Mouse (Mus musculus) heart, postnatal 36 days (tissue): ENCODE results near the gene Kirrel3. TPM values are rescaled to one million over a fixed set of nuclear protein-coding genes. Genes with fewer than 3 reads are reported as not detected.

Experiments used
- DNase-seq, 2 experiments: peaks; one replicate each; pipeline ENCODE4 v3.0.0; 2021 to 2022
- intact Hi-C: fragments of 180-260 bp; cut with DNase I; formaldehyde crosslinking; loops from one replicate; pipeline ENCODE4 v1.15.1; 2025
- total RNA-seq, 2 experiments: library from RNA; stranded (reverse); gene quantifications; 2 replicates each; pipeline ENCODE4 v1.2.3; 2021

The Kirrel3 gene
- total RNA-seq, 2 experiments from 2014 or later = 0.53 to 0.60 TPM

DNA sequence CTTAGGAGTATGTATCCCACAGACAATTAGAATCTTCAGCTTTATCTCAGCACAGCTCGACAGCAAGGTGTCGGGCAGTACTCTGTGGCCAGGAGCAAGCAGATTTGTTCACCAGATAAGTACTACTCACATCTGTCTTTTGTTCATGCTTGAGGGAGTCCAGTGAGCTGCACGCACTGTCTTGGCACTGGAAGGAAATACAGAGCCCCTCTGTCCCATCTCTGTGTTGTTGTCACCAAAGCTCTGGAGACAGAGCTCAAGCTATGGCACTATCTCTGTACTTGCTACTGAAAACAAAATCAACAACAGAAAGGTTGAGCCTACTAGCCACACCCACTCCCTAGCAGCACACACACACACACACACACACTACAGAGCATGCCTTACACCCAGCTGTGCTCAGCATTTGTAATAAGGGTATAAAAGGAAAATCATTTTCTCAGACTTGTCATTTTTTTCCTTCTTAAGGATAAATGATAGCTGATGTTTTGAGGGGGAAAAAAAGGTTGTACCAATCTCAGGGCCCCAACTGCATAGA, 106.4 kb downstream of the Kirrel3 start:
- no peak for DNase-seq
- intact Hi-C loops = no loop called here

DNA sequence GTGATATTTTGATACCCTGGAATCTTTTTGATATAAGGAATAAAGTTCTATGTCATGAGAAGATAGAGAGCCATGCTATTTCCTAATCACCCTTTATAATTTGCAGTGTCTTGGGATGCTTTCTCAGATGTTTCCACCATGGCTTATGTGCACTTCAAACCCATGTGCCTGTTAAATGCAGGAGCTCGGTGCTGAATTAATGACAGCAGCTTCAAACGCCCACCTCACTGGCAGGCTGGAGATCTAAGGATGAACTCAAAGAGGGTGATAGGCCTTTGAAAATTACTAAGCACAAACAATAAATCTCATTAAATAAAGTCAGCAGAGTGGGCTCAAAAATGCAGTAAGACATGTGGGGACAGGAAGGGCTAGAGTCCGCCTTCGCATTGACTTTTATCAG, 108.2 kb downstream of the Kirrel3 start:
- intact Hi-C loops = no loop called here
- no peak for DNase-seq

DNA sequence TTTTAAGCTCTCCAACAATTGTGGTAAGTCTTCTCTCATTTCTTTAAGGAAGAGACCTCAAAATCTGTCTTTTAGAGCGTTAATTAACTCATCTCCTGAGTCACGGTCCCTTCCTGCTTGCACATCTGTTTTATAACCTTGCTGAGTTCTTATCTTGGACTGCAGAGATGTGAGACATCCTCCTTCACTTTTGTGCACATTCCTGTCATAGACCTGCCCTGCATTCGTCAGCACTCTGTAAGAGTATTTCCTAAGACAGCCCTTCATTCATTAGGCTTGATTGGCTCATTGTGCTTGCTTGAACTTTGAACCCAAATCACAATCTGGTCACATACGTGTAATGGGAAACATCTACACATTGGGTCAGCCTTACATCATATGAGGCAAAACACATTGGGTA, 114.6 kb downstream of the Kirrel3 start:
- intact Hi-C loops = no loop called here
- DNase-seq = no peak

DNA sequence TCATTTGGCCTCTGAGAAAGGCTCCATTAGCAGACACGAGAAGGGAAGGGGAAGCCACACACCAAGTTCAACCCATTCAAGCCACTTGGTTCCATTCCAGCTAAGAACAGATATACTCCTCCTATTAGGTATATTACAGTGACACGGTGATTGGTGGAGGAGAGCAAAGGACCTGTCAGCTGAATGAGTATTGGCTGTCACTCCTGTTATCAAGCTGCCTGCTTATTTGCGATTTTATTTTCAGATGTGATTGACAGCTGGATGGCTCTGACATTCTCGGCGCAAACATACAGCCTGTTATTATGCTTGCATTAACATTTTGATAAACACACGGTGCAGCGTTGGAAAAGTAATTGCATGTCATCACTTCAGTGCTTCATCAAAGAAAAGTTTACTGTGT, 118.1 kb downstream of the Kirrel3 start:
- no peak for DNase-seq
- intact Hi-C loops = no loop called here

- no peak for DNase-seq
- intact Hi-C loops = no loop called here
Measured at GRCm38 (mm10) chr9:34604931-34605330, 119.2 kb downstream of the Kirrel3 start.

GRCm38 (mm10) chr9:34605486-34605885, 119.8 kb downstream of the Kirrel3 start:
- intact Hi-C loops = no loop called here
- no peak for DNase-seq

GRCm38 (mm10) chr9:34607976-34608375, 122.3 kb downstream of the Kirrel3 start:
- DNase-seq = no peak
- intact Hi-C loops = no loop called here

GRCm38 (mm10) chr9:34612886-34613769, 127.4 kb downstream of the Kirrel3 start:
- intact Hi-C loops = no loop called here

DNA sequence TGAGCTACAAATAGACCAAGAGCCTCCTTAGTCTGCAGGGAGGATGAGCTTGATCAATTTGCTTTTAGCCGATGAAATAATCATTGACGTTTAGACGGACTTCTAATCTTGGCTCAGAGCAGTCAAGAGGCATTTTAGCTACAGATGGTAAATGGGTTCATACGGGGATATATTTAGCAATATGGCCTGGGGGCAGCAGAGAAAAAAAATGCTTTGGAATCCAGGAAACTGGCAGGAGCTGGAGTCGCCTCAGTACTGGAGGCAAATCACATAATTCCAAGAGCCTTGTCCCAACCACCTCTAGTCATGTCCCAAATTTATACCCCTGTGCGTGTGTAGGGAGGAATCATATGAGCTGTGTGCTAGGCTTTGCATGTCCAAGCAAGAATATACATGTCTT, 132.4 kb downstream of the Kirrel3 start:
- no peak for DNase-seq
- intact Hi-C loops = no loop called here

More at GRCm38 (mm10) chr9:34612886-34613769, 127.4 kb downstream of the Kirrel3 start:
- no peak for DNase-seq

DNA sequence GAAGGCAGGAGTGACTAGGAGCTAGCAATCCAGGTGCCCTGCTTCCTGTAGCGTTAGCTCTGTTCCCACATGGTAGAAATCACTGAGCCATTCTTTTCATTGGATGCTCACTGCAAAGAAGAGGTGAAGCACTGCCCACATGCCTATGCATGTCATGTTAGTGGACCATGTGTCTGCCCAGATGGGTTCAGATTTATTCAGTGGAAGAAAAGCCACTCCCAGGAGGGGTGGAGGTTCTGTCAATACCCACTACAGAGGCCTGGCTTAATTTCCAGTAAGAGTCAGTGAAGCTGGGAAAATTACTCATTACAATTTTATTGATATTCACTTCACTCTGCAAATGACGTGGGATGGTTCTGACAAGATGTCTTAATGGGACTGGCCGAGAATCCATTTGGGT, 134.2 kb downstream of the Kirrel3 start:
- no peak for DNase-seq
- intact Hi-C loops = no loop called here

DNA sequence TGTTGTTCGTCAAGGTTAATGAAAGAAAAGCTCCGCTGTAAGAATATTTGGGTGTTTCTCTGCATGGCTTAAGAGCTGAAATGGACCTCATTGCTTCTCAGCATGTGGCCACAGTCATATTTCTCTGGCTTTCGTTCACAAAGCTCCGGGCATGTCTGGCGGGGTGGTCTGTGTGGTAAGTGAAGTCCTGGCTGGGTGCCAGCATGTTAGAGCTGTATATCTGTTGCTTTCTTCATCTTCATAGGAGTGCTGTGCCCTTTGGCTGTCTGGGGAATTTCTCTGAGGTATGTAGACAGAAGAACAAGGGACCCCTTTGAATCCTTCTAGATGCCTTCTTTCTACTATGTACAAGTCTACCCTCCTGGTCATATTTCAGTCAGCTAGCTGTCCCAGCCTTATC, 137.8 kb downstream of the Kirrel3 start:
- DNase-seq = no peak
- intact Hi-C loops = no loop called here

GRCm38 (mm10) chr9:34624021-34624420, 138.3 kb downstream of the Kirrel3 start:
- intact Hi-C loops = no loop called here
- no peak for DNase-seq

DNA sequence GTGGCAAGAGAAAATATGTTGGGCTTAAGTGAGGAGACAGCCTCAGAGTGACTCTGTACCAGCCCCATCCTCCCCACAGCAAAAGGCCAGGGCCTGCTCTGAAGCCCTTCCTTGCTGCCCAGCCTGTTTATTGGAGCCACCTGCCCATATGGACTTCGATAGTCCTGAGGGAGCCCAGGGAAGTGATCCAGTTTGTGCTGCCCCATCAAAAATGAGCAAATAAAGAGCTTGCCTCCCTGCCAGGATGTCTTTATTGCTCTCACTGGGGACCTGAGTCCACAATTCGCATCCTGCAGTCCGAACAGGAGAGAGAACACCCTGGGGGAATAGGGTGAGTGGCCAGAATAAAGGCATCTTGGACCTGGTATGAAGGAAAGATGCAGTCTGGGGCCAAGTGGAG, 143.1 kb downstream of the Kirrel3 start:
- DNase-seq = no peak
- intact Hi-C loops = no loop called here

GRCm38 (mm10) chr9:34635696-34636095, 150.0 kb downstream of the Kirrel3 start:
- intact Hi-C loops = no loop called here
- DNase-seq = no peak

GRCm38 (mm10) chr9:34643917-34644316, 158.2 kb downstream of the Kirrel3 start:
- DNase-seq = no peak
- intact Hi-C loops = no loop called here

DNA sequence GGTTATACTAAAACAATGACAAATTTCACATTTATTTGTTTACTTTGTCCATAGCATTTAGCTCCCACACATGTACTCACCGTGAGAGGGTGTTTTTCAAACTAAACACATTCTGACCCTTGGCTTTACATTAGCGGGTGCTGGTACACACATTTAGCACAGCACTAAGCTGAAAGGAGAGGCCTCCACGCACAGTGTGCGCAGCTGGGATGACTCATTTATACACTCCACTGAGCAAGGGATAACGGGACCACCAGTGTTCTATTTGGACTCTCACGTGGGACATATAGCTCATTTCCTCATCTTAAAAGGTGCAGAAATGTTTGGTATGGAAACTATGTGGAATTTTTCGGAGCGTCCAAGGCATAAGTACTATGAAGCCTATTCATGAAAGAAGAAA, 158.7 kb downstream of the Kirrel3 start:
- intact Hi-C loops = no loop called here
- no peak for DNase-seq

DNA sequence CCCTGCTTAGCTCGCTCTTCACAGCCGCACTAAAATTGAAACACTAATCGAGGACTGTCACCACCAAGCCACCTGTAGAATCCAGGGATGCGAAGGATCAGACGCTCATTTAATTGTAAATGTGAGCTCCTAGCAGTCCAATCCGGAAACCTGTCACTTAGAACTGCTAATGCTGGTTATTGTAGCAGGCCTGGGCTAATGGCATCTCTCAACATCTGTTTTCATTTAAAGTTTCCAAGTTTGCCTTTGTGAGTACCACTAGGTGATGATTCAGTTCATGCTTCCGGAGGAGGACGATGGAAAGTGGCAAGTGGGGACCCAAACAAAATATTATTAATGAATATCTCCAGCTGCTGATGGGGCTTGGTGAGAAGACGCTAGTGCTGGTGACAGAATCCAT, 161.1 kb downstream of the Kirrel3 start:
- intact Hi-C loops = no loop called here
- DNase-seq = no peak

DNA sequence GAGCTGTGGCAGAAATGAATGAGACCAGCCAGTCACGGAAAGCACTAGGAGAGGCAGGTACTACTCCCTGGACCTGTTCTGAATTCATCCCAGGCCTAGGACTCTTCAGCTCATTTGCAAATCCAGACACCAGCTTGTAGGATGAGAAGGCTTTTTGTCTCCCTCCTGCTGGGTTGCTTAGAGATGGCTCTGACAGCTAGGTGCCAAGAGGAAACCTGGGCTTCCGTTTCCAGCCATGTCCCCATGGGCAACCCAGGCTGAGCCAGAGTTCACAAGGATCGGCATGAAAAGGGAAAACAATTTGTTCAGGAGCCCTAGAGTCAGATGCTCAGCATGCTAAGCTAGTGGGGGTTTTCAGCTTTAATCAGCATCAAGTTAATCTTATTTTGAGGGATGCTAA, 166.6 kb downstream of the Kirrel3 start:
- intact Hi-C loops = no loop called here
- DNase-seq = no peak

- intact Hi-C loops = no loop called here
- no peak for DNase-seq
Measured at GRCm38 (mm10) chr9:34653141-34653540, 167.4 kb downstream of the Kirrel3 start.

DNA sequence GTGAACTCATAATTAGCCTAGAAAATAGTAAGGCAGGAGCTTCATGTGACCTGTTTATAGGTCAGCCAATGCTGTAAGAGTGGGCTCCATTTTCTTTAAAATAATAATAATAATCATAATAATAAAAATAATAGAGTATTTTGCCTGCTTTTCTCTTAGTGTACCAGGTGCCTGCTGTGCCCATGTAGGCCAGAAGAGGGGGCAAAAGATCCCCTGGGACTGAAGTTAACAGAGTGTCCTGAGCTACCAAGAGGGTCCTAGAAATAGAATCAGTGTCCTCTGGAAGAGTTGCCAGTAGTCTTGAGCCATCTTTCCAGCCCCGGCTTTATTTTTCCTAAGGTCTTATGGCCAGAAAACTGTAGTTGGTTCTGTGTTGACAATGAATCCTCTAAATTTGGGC, 174.9 kb downstream of the Kirrel3 start:
- peak; percentile 7 to 23 for DNase-seq
- intact Hi-C loops = loop anchor here (2.0 to 5.0 kb wide), 3 partner anchors 87 to 358 kb away; no protein-coding TSS in a partner anchor

DNA sequence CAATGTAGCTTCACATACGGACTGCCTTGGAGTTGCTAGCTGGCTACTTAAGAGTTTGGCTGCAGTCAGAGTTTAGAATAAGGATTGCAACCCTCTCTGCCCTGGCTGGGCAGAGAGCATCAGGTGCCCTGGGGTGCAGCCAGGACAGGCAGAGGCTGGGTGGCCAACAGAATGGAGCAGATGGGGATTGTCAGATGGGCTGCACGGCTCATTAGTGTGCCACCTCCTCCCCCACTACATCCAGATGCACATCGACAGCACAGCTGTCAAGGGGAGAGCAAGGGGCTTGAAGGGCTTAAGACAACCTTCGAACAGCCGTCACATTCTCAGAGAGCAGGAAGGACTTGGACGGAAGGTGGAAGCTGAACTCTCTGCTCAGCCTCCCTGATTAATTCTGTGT, 177.7 kb downstream of the Kirrel3 start:
- no peak for DNase-seq
- intact Hi-C loops = loop anchor here (5.0 kb wide), 2 partner anchors 84 to 199 kb away; no protein-coding TSS in a partner anchor
